8 mouse cellular contexts compared by ENCODE assay signal in genomic region chr2:76648666-76649141, GRCm38 (mm10). TPM values are rescaled to one million over a fixed set of nuclear protein-coding genes. Genes with fewer than 3 reads are reported as not detected.
DNase-seq lines count a peak whose midpoint lies in the region; ATAC-seq and TF ChIP-seq lines count a peak whose summit lies in the region.

No protein-coding gene starts in this region.

- no peaks in the 10 kb centered on the region for H3K79me2 ChIP-seq in myocyte (ENCODE audit: control insufficient read depth, insufficient read depth)

- TF ChIP-seq POLR2A in myocyte (IDR thresholded peaks at IDR 0.05; ENCODE audit: insufficient read length, low read depth): no peak

- WGBS in heart, embryonic 16.5 days: 26% methylated on average over 13 of the region's 13 CpGs
- WGBS in embryonic facial prominence, embryonic 13.5 days: 27% methylated on average over 13 of the region's 13 CpGs
- WGBS in limb, embryonic 11.5 days: 34% methylated on average over 13 of the region's 13 CpGs

- ATAC-seq in heart, embryonic 16.5 days (replicated peaks; ENCODE audit: extremely low read depth, insufficient read depth, low FRiP score): no peak
- no peak for ATAC-seq in embryonic facial prominence, embryonic 13.5 days (ENCODE audit: insufficient number of reproducible peaks, insufficient read depth, low FRiP score, low TSS enrichment, low read depth)
- ATAC-seq in limb, embryonic 11.5 days (ENCODE audit: insufficient number of reproducible peaks, low FRiP score, low TSS enrichment, low read depth): peak; percentile 48; the same call in 1 of the 2 replicates

- H3K9ac ChIP-seq in heart, embryonic 16.5 days (ENCODE audit: low read length): peak overlapping the region; percentile 68
- H3K9ac ChIP-seq in embryonic facial prominence, embryonic 13.5 days: peak overlapping the region; percentile 72
- peak overlapping the region; percentile 41 for H3K9ac ChIP-seq in limb, embryonic 11.5 days (ENCODE audit: low read length)

- DNase-seq in heart, adult 11 months: no peak
- peak; percentile 58 for DNase-seq in MN1 (ENCODE audit: low spot score)
- DNase-seq in limb, embryonic 11.5 days (ENCODE audit: low spot score): peak; percentile 73
- DNase-seq in thymus, postnatal 36 days: no peak
- no peak for DNase-seq in right cerebral cortex, adult 18-20 months

- H3K4me2 ChIP-seq in heart, embryonic 16.5 days (ENCODE audit: low read depth, low read length): peak overlapping the region; percentile 85
- H3K4me2 ChIP-seq in embryonic facial prominence, embryonic 13.5 days: peak overlapping the region; percentile 81
- H3K4me2 ChIP-seq in limb, embryonic 11.5 days (ENCODE audit: low read depth, severe bottlenecking): peak overlapping the region; percentile 70; the same call in 1 of the 2 replicates
- peak overlapping the region; percentile 87 for H3K4me2 ChIP-seq in myocyte (ENCODE audit: low read depth)

- no peaks in the 10 kb centered on the region for H3K27me3 ChIP-seq in heart, embryonic 16.5 days (ENCODE audit: control insufficient read depth, insufficient read depth, low read length)
- H3K27me3 ChIP-seq in embryonic facial prominence, embryonic 13.5 days: no peaks in the 10 kb centered on the region
- no peaks in the 10 kb centered on the region for H3K27me3 ChIP-seq in limb, embryonic 11.5 days (ENCODE audit: control insufficient read depth, insufficient read depth, low read length)
- H3K27me3 ChIP-seq in myocyte (ENCODE audit: control insufficient read depth, insufficient read depth, insufficient read length): no peaks in the 10 kb centered on the region

- H3ac ChIP-seq in myocyte (ENCODE audit: control insufficient read depth, insufficient read length): no peak overlapping the region

- H3K36me3 ChIP-seq in heart, embryonic 16.5 days (ENCODE audit: control insufficient read depth, insufficient read depth): no peaks in the 10 kb centered on the region
- H3K36me3 ChIP-seq in embryonic facial prominence, embryonic 13.5 days: peaks cover 8% of the 10 kb centered on the region
- no peaks in the 10 kb centered on the region for H3K36me3 ChIP-seq in limb, embryonic 11.5 days (ENCODE audit: control insufficient read depth, insufficient read depth, low read length)
- H3K36me3 ChIP-seq in myocyte (ENCODE audit: control insufficient read depth, insufficient read depth): no peaks in the 10 kb centered on the region

- peak overlapping the region; percentile 72 for H3K4me3 ChIP-seq in heart, embryonic 16.5 days (ENCODE audit: low read length)
- peak overlapping the region; percentile 86 for H3K4me3 ChIP-seq in embryonic facial prominence, embryonic 13.5 days
- peak overlapping the region; percentile 68; the same call in 1 of the 2 replicates for H3K4me3 ChIP-seq in limb, embryonic 11.5 days (ENCODE audit: low read depth, low read length)
- H3K4me3 ChIP-seq in myocyte: peak overlapping the region; percentile 38

- peak overlapping the region; percentile 83 for H3K27ac ChIP-seq in heart, embryonic 16.5 days (ENCODE audit: low read length)
- peak overlapping the region; percentile 90 for H3K27ac ChIP-seq in embryonic facial prominence, embryonic 13.5 days
- peak overlapping the region; percentile 30 for H3K27ac ChIP-seq in limb, embryonic 11.5 days (replicated peaks; ENCODE audit: low read depth, low read length)

- H3K4me1 ChIP-seq in heart, embryonic 16.5 days (ENCODE audit: control insufficient read depth, insufficient read depth, low read length): peaks cover 12% of the 10 kb centered on the region
- H3K4me1 ChIP-seq in embryonic facial prominence, embryonic 13.5 days: peaks cover 15% of the 10 kb centered on the region
- H3K4me1 ChIP-seq in limb, embryonic 11.5 days (ENCODE audit: control insufficient read depth, insufficient read depth, low read length): no peaks in the 10 kb centered on the region

- no peaks in the 10 kb centered on the region for H3K9me3 ChIP-seq in heart, embryonic 16.5 days (replicated peaks; ENCODE audit: control insufficient read depth, low read length)
- no peaks in the 10 kb centered on the region for H3K9me3 ChIP-seq in embryonic facial prominence, embryonic 13.5 days
- H3K9me3 ChIP-seq in limb, embryonic 11.5 days (ENCODE audit: control insufficient read depth, low read length): no peaks in the 10 kb centered on the region

TF ChIP-seq in myocyte, 11 proteins besides CTCF, POLR2A, EP300 and RAD21:
- TF ChIP-seq E2F4 (IDR thresholded peaks at IDR 0.05; ENCODE audit: insufficient read depth) (no peak), CEBPB (IDR thresholded peaks at IDR 0.05; ENCODE audit: insufficient read depth, poor library complexity, severe bottlenecking) (no peak), MYOD1 (IDR thresholded peaks at IDR 0.05; ENCODE audit: control insufficient read depth in 1 of 3, insufficient read length in 2 of 3, low read depth in 2 of 3) (no peak), USF1 (IDR thresholded peaks at IDR 0.05; ENCODE audit: low read depth) (no peak)

RNA-seq across cellular contexts. Expression of gene Pjvk, which starts 0.4 kb away (rescaled TPM):
- 0.12 TPM in 1 of 2 replicates, not detected in the other for polyA plus RNA-seq in heart, embryonic 16.5 days (2015; fragmentation: Nextera tagmentation; extraction: Ambion mirVana)
- 0.45 TPM in 1 of 2 replicates, not detected in the other for polyA plus RNA-seq in embryonic facial prominence, embryonic 13.5 days (2015; fragmentation: Nextera tagmentation; extraction: Ambion mirVana)
- 0.48 and 0.92 TPM in 2 replicates for polyA plus RNA-seq in limb, embryonic 11.5 days (2014; fragmentation: Nextera tagmentation; extraction: Ambion mirVana)
- 0.04 TPM for polyA plus RNA-seq in myocyte (2012; fragmentation: generic; extraction: Trizol)

RNA-seq across cellular contexts. Expression of gene Prkra, which starts 0.9 kb away (rescaled TPM):
- 31.4 and 31.9 TPM in 2 replicates for polyA plus RNA-seq in heart, embryonic 16.5 days (2015; fragmentation: Nextera tagmentation; extraction: Ambion mirVana)
- 76.8 and 78.1 TPM in 2 replicates for polyA plus RNA-seq in embryonic facial prominence, embryonic 13.5 days (2015; fragmentation: Nextera tagmentation; extraction: Ambion mirVana)
- 99.7 and 100 TPM in 2 replicates for polyA plus RNA-seq in limb, embryonic 11.5 days (2014; fragmentation: Nextera tagmentation; extraction: Ambion mirVana)
- polyA plus RNA-seq in myocyte (2012; fragmentation: generic; extraction: Trizol): 15.3 TPM

RNA-seq across cellular contexts. Expression of gene Fkbp7, which starts 24.2 kb away (rescaled TPM):
- polyA plus RNA-seq in heart, embryonic 16.5 days (2015; fragmentation: Nextera tagmentation; extraction: Ambion mirVana): 52.7 and 59.6 TPM in 2 replicates
- polyA plus RNA-seq in embryonic facial prominence, embryonic 13.5 days (2015; fragmentation: Nextera tagmentation; extraction: Ambion mirVana): 95.8 and 104 TPM in 2 replicates
- 44.8 and 46.0 TPM in 2 replicates for polyA plus RNA-seq in limb, embryonic 11.5 days (2014; fragmentation: Nextera tagmentation; extraction: Ambion mirVana)
- 34.8 TPM for polyA plus RNA-seq in myocyte (2012; fragmentation: generic; extraction: Trizol)

RNA-seq across cellular contexts. Expression of gene Plekha3, which starts 26.4 kb away (rescaled TPM):
- 3.2 and 6.1 TPM in 2 replicates for polyA plus RNA-seq in heart, embryonic 16.5 days (2015; fragmentation: Nextera tagmentation; extraction: Ambion mirVana)
- polyA plus RNA-seq in embryonic facial prominence, embryonic 13.5 days (2015; fragmentation: Nextera tagmentation; extraction: Ambion mirVana): 6.8 and 10.3 TPM in 2 replicates
- polyA plus RNA-seq in limb, embryonic 11.5 days (2014; fragmentation: Nextera tagmentation; extraction: Ambion mirVana): 11.7 and 12.3 TPM in 2 replicates
- 13.1 TPM for polyA plus RNA-seq in myocyte (2012; fragmentation: generic; extraction: Trizol)

Comparison
In these comparisons a context has a peak if more than half of its experiments do, and no peak if none do; other contexts are left out.
1. H3K27ac ChIP-seq: peak in every context shown above with its lines; median percentile 90 in embryonic facial prominence, embryonic 13.5 days; 83 in heart, embryonic 16.5 days; 30 in limb, embryonic 11.5 days.
2. DNase-seq: peak in MN1 (single experiment) and limb, embryonic 11.5 days (single experiment); none in heart, adult 11 months (single experiment), thymus, postnatal 36 days (0 of 2) and right cerebral cortex, adult 18-20 months (single experiment).
3. Peak in every context shown above with its lines, with median percentiles within 50 percentile points of each other: H3K4me2 ChIP-seq, H3K4me3 ChIP-seq and H3K9ac ChIP-seq.